Mouse (Mus musculus): ENCODE data around the gene Cntrob. TPM values are rescaled to one million over a fixed set of nuclear protein-coding genes. Genes with fewer than 3 reads are reported as not detected.

Cntrob gene
- total RNA-seq, 2 experiments from 2014 or later = 16.6 to 18.2 TPM

DNA sequence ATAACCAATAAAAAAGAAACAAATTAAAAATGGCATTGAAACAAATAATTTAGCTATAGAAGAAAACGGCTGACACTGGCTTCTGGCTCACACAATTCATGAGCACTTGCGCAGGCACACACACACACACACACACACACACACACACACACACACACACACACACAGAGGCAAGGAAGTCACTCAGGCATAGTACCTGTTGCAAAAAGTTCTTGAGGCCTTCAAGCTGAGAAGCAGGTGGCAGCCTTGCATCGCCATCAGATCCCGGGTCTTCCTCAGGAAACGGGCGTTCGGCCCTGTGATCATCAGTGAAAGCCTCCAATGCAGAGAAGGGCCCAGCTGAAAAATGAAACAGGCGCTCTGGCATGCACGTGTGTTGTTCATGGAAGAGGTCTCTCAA is 18.3 kb downstream of the Cntrob start:
- DNase-seq (ENCODE audit: low spot score in 2 of 2) = no peak

- DNase-seq (ENCODE audit: low spot score in 2 of 2) = no peak
These were observed 20.8 kb downstream of the Cntrob start for GRCm38 (mm10) chr11:69302817-69303216.

DNA sequence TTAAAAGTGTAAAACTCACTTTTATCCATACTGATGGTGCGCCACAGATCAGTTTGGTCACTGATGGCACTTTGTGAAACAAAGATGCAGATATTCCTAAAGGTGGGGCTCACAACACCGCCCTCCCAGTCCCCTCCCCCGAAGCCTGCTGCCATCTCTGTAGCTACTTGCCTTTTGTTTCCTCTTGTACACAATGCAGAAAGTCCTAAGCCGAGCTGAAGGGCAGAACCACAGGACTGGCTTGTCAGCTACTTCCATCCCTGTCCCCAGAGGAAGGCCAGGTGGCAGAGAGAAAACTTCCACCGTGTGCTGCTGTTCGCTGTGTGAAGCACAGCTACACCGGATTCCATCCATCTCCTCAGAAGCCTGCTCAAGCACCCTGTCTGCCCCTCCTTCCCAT is 25.3 kb downstream of the Cntrob start:
- no peak for DNase-seq (ENCODE audit: low spot score in 2 of 2)

DNA sequence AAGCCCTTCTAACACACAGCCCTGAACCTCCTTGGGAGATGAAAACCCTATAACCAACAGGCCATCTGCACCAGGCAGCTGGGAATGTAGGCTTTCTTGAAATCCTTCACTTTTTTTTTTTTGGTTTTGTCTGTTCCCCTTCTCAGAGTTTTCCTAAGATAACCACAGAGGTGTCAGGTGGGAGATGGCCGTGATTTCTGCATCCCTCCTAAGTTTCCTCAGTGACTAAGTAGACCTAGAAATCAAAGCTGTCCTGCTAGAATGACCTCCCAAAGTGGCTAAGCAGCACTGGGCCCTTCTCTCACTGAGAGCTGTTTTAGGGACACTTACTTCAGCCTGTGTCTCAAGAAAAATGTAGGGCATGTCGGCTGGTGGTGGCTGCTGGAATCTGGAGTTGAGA is 25.8 kb downstream of the Cntrob start:
- DNase-seq (ENCODE audit: low spot score in 2 of 2) = no peak

DNA sequence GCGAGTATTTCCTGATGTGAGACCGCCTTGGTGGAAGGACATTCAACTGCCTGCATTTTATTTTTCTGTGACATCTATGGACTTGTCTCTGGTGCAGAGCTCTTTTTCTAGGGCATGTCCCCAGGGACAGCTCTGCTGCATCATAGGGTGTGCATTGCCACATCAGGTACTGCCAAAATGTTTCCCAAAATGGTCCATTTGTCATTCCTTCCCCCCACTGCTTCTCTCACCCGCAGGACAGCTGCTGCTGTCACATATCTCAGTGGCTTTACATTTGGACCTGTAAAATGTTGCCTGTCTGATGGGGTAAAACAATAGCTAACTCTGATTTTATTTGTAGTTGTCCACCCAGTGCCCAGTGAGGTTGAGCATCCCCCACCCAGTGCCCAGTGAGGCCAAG is 28.3 kb downstream of the Cntrob start:
- DNase-seq (ENCODE audit: low spot score in 2 of 2) = no peak

- DNase-seq (ENCODE audit: low spot score in 2 of 2) = no peak
These were observed 32.5 kb downstream of the Cntrob start for GRCm38 (mm10) chr11:69291111-69291510.

DNA sequence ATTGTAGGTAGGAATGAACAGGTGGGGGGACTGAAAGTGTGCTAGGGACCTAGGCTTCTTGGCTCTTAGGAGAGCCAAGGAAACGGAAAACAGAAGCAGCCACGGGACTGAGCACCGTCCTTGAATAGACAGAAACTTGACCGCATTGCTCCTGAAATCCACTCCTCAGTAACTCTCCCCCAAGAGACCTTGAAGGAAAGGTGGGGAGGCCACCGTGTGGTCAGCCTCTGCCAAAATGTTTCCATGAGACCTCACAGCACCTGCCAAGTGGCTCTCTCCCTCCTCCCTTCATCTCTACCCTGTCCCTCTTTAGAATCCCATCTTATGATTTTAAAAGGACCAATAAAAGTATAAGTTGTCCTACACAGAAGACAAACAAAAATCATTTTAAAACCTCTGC is 46.3 kb downstream of the Cntrob start:
- no peak for DNase-seq (ENCODE audit: low spot score in 2 of 2)

DNA sequence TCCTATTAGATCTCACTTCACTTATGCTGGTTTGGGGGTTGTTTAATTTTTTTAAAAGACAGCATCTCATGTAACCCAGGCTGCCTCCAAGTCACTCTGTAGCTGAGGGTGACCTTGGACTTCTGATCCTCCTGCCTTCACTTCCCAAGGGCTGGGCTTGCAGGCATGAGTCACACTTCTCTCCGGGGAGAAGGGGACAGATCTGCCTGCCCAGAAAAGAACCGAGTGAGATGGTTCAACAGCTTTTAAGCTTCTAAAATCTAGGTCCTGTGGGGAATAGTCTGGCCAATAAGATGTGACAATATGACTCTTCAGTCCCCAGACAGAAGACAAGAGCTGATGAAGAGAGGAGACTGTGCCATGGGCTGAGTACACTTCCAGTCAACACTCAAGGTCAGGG is 47.5 kb downstream of the Cntrob start:
- DNase-seq (ENCODE audit: low spot score in 2 of 2) = no peak

DNA sequence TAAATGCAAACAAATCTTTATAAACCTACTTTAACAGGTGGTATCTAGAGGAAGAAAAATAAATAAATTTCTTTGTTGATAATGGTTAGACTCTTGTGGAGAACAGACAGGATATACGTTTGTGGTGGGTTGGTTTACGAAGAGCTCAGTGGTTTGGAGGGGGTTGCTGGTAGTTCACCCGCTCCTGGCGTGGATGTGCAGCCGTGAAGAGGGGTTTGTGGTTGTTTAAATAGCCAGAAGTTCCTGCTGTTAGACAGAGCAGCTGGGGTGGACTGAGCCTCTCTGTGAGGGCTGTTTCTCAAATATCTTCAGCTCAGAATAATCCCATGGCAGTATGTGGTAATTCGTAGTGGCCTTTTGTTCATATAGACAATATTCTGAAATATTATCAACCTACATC is 47.9 kb downstream of the Cntrob start:
- no peak for DNase-seq (ENCODE audit: low spot score in 2 of 2)

DNA sequence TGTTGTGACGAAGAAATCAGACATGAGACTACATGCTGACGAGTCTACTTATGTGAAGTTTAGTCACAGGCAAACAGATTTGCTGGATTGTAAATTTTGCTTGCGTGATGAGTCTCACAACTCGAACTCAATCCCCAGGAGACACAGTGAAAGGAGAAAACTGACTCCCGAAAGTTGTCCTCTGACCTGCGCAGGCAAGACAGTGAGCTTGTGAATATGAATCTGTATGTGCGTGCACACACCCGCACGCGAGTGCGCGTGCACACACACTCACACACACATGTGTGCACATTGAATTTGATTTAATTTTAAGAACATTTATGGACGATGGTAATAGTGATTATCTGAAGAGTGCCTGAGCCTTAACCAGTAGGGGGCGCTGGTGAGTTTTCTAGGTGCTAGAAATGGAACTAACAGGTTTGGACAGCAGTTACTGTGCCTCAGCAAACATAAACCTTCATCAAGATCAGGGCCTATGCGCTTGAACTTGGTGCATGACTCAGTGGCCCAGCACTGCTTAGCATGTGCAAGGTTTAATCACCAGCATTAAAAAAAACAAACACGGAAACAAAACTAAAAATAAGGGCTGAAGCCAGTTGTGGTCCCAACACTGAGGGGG is 51.3 kb downstream of the Cntrob start:
- DNase-seq (ENCODE audit: low spot score in 2 of 2) = peak; percentile 82 to 85

- peak; percentile 78 to 80 for DNase-seq (ENCODE audit: low spot score in 2 of 2)
These were observed 54.0 kb downstream of the Cntrob start for GRCm38 (mm10) chr11:69269575-69269974.

DNA sequence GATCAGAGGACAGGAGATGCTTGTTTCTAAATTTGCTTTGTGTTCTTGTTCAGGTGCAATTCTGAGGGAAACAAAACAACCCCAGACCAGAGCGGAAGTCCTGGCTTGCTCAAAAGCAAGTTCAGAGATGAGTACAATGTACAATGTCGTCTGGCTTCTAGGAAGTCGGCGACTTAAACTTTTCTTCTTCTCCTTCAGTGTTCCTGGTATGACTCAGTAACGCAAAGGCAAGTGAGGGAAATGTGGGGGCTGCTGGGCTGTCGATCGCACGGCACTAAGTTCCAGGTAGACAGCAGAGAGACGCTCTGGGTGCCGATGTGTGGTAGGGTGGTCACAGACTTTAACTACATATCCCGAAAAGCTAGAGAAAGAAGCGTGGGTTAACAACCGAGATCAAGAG is 55.5 kb downstream of the Cntrob start:
- DNase-seq (ENCODE audit: low spot score in 2 of 2) = no peak

GRCm38 (mm10) chr11:69267341-69267740 is 56.2 kb downstream of the Cntrob start:
- no peak for DNase-seq (ENCODE audit: low spot score in 2 of 2)

GRCm38 (mm10) chr11:69266253-69266652 is 57.3 kb downstream of the Cntrob start:
- DNase-seq (ENCODE audit: low spot score in 2 of 2) = peak; percentile 57 to 69

GRCm38 (mm10) chr11:69265410-69265809 is 58.2 kb downstream of the Cntrob start:
- DNase-seq (ENCODE audit: low spot score in 2 of 2) = no peak

- no peak for DNase-seq (ENCODE audit: low spot score in 2 of 2)
These were observed 59.3 kb downstream of the Cntrob start for GRCm38 (mm10) chr11:69264276-69264675.

DNA sequence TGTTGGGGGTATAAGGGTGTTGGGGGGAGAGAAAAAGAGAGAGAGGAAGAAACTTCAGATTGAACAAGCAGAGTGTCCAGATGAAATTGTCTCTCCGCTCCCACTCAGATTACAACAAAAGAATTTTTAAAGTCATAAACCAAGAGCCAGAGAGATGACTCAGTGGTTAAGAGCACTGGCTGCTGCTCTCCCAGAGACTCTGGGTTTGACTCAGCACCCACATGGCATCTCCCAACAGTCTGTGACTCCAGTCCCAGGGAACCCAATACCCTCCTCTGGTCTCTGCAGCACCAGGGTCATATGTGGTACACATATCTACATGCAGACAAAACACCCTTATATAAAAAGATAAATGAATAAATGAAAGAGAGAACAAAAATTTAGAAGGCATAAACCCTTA is 63.5 kb downstream of the Cntrob start:
- peak in 1 of 2 experiments; percentile 2 for DNase-seq (ENCODE audit: low spot score in 2 of 2)

GRCm38 (mm10) chr11:69258287-69258686 is 65.3 kb downstream of the Cntrob start:
- peak in 1 of 2 experiments; percentile 49 for DNase-seq (ENCODE audit: low spot score in 2 of 2)

- no peak for DNase-seq (ENCODE audit: low spot score in 2 of 2)
These were observed 65.8 kb downstream of the Cntrob start for GRCm38 (mm10) chr11:69257807-69258206.

DNA sequence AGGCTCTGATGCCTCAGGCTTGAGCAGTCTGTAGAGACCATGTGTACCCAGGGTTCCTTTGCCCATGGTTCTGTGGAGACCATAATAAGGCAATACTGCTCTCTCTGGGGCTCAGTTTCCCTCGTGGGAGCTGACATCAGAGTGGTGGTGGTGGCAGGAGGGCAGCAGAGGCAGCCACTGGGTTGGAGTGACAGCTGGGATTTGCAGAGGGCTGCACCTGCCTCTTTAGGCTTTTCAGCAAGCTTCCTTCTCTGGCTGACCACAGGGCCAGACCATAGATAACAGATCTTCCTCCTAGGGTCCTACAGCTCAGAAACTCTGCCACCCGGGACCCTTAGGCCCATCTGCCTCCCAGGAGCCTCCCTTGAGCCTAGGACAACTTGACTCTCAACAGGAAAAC is 66.5 kb downstream of the Cntrob start:
- DNase-seq (ENCODE audit: low spot score in 2 of 2) = no peak

DNA sequence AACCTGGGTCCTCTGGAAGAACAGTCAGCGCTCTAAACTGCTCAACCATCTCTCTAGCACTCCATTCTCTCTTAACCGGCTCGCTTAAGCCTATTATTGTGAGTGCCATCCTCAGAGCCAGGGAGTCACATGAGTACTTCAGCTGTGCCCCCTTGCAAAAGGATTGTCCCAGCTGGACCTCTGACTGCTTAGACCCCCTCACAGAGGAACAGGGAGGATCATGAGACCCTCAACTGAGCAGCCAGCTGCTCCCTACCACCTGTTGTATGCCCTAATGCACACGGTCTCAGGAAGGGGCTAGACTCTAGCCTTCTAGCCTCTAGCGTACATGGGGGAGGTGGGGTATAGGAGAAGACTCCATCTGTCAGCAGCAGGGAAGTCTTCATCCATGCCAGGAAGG is 68.8 kb downstream of the Cntrob start:
- DNase-seq (ENCODE audit: low spot score in 2 of 2) = no peak

- no peak for DNase-seq (ENCODE audit: low spot score in 2 of 2)
These were observed 70.4 kb downstream of the Cntrob start for GRCm38 (mm10) chr11:69253131-69253530.

DNA sequence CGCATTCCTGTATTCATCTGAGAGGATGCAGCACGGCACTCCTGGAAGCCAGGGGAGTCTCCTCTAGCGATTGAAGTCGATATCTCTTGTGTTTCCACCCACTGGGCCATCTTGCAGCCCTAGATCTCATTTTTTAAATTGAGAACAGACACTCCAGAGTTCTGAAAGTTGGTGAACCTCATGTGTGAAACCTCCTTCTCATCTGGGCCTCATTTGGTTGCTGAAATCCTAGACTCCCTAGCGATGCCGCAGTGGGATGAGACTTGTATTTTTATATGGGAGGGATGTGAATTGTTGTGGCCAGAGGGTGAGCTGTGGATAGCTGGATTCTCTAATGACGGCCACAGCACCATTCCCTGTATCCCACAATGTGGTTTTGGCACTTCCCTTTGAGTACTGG is 71.6 kb downstream of the Cntrob start:
- DNase-seq (ENCODE audit: low spot score in 2 of 2) = no peak
